Mouse (Mus musculus) liver, embryonic 14.5 days (tissue): ENCODE data around the gene Tshb. TPM values are rescaled to one million over a fixed set of nuclear protein-coding genes. Genes with fewer than 3 reads are reported as not detected.

Experiments used
- ATAC-seq: fragments of 200-750 bp; cut with Nextera tagmentation; 2 replicates; pipeline ENCODE4 v1.8.0; 2017; ENCODE audit warnings: moderate number of reproducible peaks, mild to moderate bottlenecking, moderate library complexity; ENCODE audit not compliant: insufficient read depth
- DNase-seq, 3 experiments: peaks; one replicate each; pipeline ENCODE4 v3.0.0-alpha.2; 2012 to 2013; ENCODE audit warnings: low read depth in 3 of 3, low spot score in 3 of 3
- H3K27ac ChIP-seq: fragments of 300-500 bp; sonication (generic); 2 replicates; pipeline ENCODE4 v1.5.1; 2014; ENCODE audit warnings: moderate library complexity, mild to moderate bottlenecking, control low read depth, inconsistent platforms
- H3K27me3 ChIP-seq: fragments of 300-500 bp; sonication (generic); 2 replicates; pipeline ENCODE4 v1.6.1; 2014; ENCODE audit warnings: mild to moderate bottlenecking, low read length, moderate library complexity; ENCODE audit not compliant: control insufficient read depth, insufficient read depth
- H3K36me3 ChIP-seq: fragments of 300-500 bp; sonication (generic); replicated peaks from 2 replicates; pipeline ENCODE4 v1.6.1; 2014; ENCODE audit warnings: low read depth; ENCODE audit not compliant: control insufficient read depth, insufficient read depth
- H3K4me1 ChIP-seq, 2 experiments: fragments of 200-500 bp in 1 of 2; fragments of 300-500 bp in 1 of 2; sonication (generic) in 1 of 2; replicated peaks; 2 replicates each; pipeline ENCODE4 v1.6.1; 2012 to 2014; ENCODE audit warnings: antibody characterized with exemption in 1 of 2, inconsistent platforms in 1 of 2, low read length in 1 of 2; ENCODE audit not compliant: control insufficient read depth in 2 of 2, insufficient read depth in 2 of 2
- H3K4me2 ChIP-seq: fragments of 300-500 bp; sonication (generic); 2 replicates; pipeline ENCODE4 v1.6.1; 2014; ENCODE audit warnings: low read depth, mild to moderate bottlenecking, control low read depth, moderate library complexity
- H3K4me3 ChIP-seq, 2 experiments: fragments of 200-500 bp in 1 of 2; fragments of 300-500 bp in 1 of 2; sonication (generic) in 1 of 2; 2 replicates each; pipeline ENCODE4 v1.5.1; 2012 to 2014; ENCODE audit warnings: low read depth in 2 of 2, low read length in 2 of 2, mild to moderate bottlenecking in 2 of 2, control low read depth in 1 of 2, inconsistent platforms in 1 of 2, moderate library complexity in 1 of 2; ENCODE audit not compliant: insufficient read depth in 1 of 2
- H3K9ac ChIP-seq: fragments of 300-500 bp; sonication (generic); replicated peaks from 2 replicates; pipeline ENCODE4 v1.6.1; 2014; ENCODE audit warnings: mild to moderate bottlenecking, control low read depth, moderate library complexity
- H3K9me3 ChIP-seq: fragments of 300-500 bp; sonication (generic); 2 replicates; pipeline ENCODE4 v1.6.1; 2016; ENCODE audit warnings: low read length, mixed read lengths; ENCODE audit not compliant: control insufficient read depth
- CTCF ChIP-seq: IDR thresholded peaks from 2 replicates; pipeline ENCODE4 v1.5.1; 2016; ENCODE audit warnings: antibody characterized with exemption, low read depth, control low read depth
- EP300 ChIP-seq: IDR thresholded peaks from 2 replicates; pipeline ENCODE4 v1.6.1; 2016; ENCODE audit warnings: antibody characterized with exemption, low read depth
- WGBS: fragments of 180-500 bp; shearing (Covaris S2); extraction: QIAGEN DNeasy Blood & Tissue Kit; methylation state at CpG from one replicate; pipeline ENCODE4 v1.1.7; 2014; ENCODE audit not compliant: insufficient replicate concordance; 5-methylcytosine and 5-hydroxymethylcytosine counted together
- polyA plus RNA-seq, 2 experiments: library from polyadenylated mRNA; depleted of rRNA in 1 of 2; stranded (reverse) in 1 of 2; unstranded in 1 of 2; fragments of >200 nt; fragmentation: Nextera tagmentation in 1 of 2; extraction: Ambion mirVana in 1 of 2; gene quantifications; 2 replicates each; pipeline versions ENCODE4 v1.2.1 to v1.2.3; 2012 to 2014

Gene Tshb
- polyA plus RNA-seq, 2 experiments = not detected

- Histone ChIP-seq H3K4me1 (peaks cover 0 to 3% of the 10 kb centered on the region in 2 experiments; a peak in 1 of 4 replicates), H3K9ac (no peak overlapping the region), H3K27ac (no peak overlapping the region), H3K36me3 (no peaks in the 10 kb centered on the region), H3K4me3 (no peak overlapping the region; a peak in 1 of 4 replicates), H3K27me3 (peaks cover 19% of the 10 kb centered on the region), H3K4me2 (peak overlapping the region; percentile 74), H3K9me3 (no peaks in the 10 kb centered on the region)
- DNase-seq (no peak), ATAC-seq (no peak)
- TF ChIP-seq CTCF (no peak), EP300 (no peak)
- 60% methylated on average over 6 of the region's 6 CpGs for WGBS
Observed at GRCm38 (mm10) chr3:102735638-102736037, 46.9 kb downstream of the Tshb start.

- Histone ChIP-seq H3K27me3 (peaks cover 19% of the 10 kb centered on the region), H3K36me3 (no peaks in the 10 kb centered on the region), H3K9me3 (no peaks in the 10 kb centered on the region), H3K4me1 (peaks cover 0 to 3% of the 10 kb centered on the region in 2 experiments; a peak in 1 of 4 replicates), H3K4me3 (peak overlapping the region; percentile 57 to 58), H3K9ac (no peak overlapping the region), H3K4me2 (peak overlapping the region; percentile 74), H3K27ac (no peak overlapping the region)
- 1% methylated on average over 33 of the region's 33 CpGs for WGBS
- ATAC-seq = peak; percentile 44
- no peak for DNase-seq
- TF ChIP-seq EP300 (no peak), CTCF (no peak)
Observed at GRCm38 (mm10) chr3:102735031-102735558, 47.4 kb downstream of the Tshb start.

- Histone ChIP-seq H3K4me2 (peak within 1 kb of the TSS; percentile 74), H3K27ac (no peak within 1 kb of the TSS), H3K27me3 (peaks cover 19% of the 10 kb centered on the region), H3K36me3 (no peaks in the 10 kb centered on the region), H3K4me3 (peak within 1 kb of the TSS; percentile 57 to 58), H3K9ac (no peak within 1 kb of the TSS; the same call in 1 of the 2 replicates), H3K4me1 (peaks cover 0 to 3% of the 10 kb centered on the region in 2 experiments; a peak in 1 of 4 replicates), H3K9me3 (no peaks in the 10 kb centered on the region)
- no peak for DNase-seq
- TF ChIP-seq EP300 (no peak), CTCF (no peak)
- 4% methylated on average over 54 of the region's 54 CpGs for whole genome bisulfite sequencing
- ATAC-seq = peak; percentile 71
Observed at GRCm38 (mm10) chr3:102734313-102735030, 48.0 kb downstream of the Tshb start, which contains the start of gene Tspan2. Gene Tspan2, plus strand, starts transcription at chr3:102734529.

- H3K36me3 ChIP-seq = no peaks in the 10 kb centered on the region
- no peak for TF ChIP-seq EP300
- ATAC-seq (no peak), DNase-seq (no peak)
- H3K9me3 ChIP-seq = no peaks in the 10 kb centered on the region
- 0 out of 4 replicates have a peak, but pooled peaks cover 0 to under 1% of the 10 kb centered on the region in 2 experiments for H3K4me1 ChIP-seq
- H3K27ac ChIP-seq = no peak overlapping the region
- H3K4me3 ChIP-seq = no peak overlapping the region
- peak overlapping the region; percentile 74; the same call in 1 of the 2 replicates for H3K4me2 ChIP-seq
- 53% methylated on average over 6 of the region's 6 CpGs for WGBS
- peaks cover 19% of the 10 kb centered on the region for H3K27me3 ChIP-seq
- no peak overlapping the region for H3K9ac ChIP-seq
Observed at GRCm38 (mm10) chr3:102733936-102734312, 48.6 kb downstream of the Tshb start.

- Histone ChIP-seq H3K4me1 (no peaks in the 10 kb centered on the region), H3K36me3 (no peaks in the 10 kb centered on the region), H3K27ac (no peak overlapping the region), H3K9me3 (no peaks in the 10 kb centered on the region), H3K27me3 (peaks cover 19% of the 10 kb centered on the region), H3K9ac (no peak overlapping the region), H3K4me2 (no peak overlapping the region), H3K4me3 (no peak overlapping the region)
- no peak for TF ChIP-seq EP300
- TF ChIP-seq CTCF = no peak
- ATAC-seq (no peak), DNase-seq (no peak)
- WGBS = 53% methylated on average over 3 of the region's 3 CpGs
Observed at GRCm38 (mm10) chr3:102733050-102733449, 49.5 kb downstream of the Tshb start.
